Mouse (Mus musculus) liver, embryonic 14.5 days (tissue): ENCODE data around the gene Slc25a43. TPM values are rescaled to one million over a fixed set of nuclear protein-coding genes. Genes with fewer than 3 reads are reported as not detected.

ENCODE experiments used
- ATAC-seq: fragments of 200-750 bp; cut with Nextera tagmentation; 2 replicates; pipeline ENCODE4 v1.8.0; 2017; ENCODE audit warnings: moderate number of reproducible peaks, mild to moderate bottlenecking, moderate library complexity; ENCODE audit not compliant: insufficient read depth
- DNase-seq, 3 experiments: peaks; one replicate each; pipeline ENCODE4 v3.0.0-alpha.2; 2012 to 2013; ENCODE audit warnings: low read depth in 3 of 3, low spot score in 3 of 3
- H3K27ac ChIP-seq: fragments of 300-500 bp; sonication (generic); 2 replicates; pipeline ENCODE4 v1.5.1; 2014; ENCODE audit warnings: moderate library complexity, mild to moderate bottlenecking, control low read depth, inconsistent platforms
- H3K27me3 ChIP-seq: fragments of 300-500 bp; sonication (generic); 2 replicates; pipeline ENCODE4 v1.6.1; 2014; ENCODE audit warnings: mild to moderate bottlenecking, low read length, moderate library complexity; ENCODE audit not compliant: control insufficient read depth, insufficient read depth
- H3K36me3 ChIP-seq: fragments of 300-500 bp; sonication (generic); replicated peaks from 2 replicates; pipeline ENCODE4 v1.6.1; 2014; ENCODE audit warnings: low read depth; ENCODE audit not compliant: control insufficient read depth, insufficient read depth
- H3K4me1 ChIP-seq, 2 experiments: fragments of 200-500 bp in 1 of 2; fragments of 300-500 bp in 1 of 2; sonication (generic) in 1 of 2; replicated peaks; 2 replicates each; pipeline ENCODE4 v1.6.1; 2012 to 2014; ENCODE audit warnings: antibody characterized with exemption in 1 of 2, inconsistent platforms in 1 of 2, low read length in 1 of 2; ENCODE audit not compliant: control insufficient read depth in 2 of 2, insufficient read depth in 2 of 2
- H3K4me2 ChIP-seq: fragments of 300-500 bp; sonication (generic); 2 replicates; pipeline ENCODE4 v1.6.1; 2014; ENCODE audit warnings: low read depth, mild to moderate bottlenecking, control low read depth, moderate library complexity
- H3K4me3 ChIP-seq, 2 experiments: fragments of 200-500 bp in 1 of 2; fragments of 300-500 bp in 1 of 2; sonication (generic) in 1 of 2; 2 replicates each; pipeline ENCODE4 v1.5.1; 2012 to 2014; ENCODE audit warnings: low read depth in 2 of 2, low read length in 2 of 2, mild to moderate bottlenecking in 2 of 2, control low read depth in 1 of 2, inconsistent platforms in 1 of 2, moderate library complexity in 1 of 2; ENCODE audit not compliant: insufficient read depth in 1 of 2
- H3K9ac ChIP-seq: fragments of 300-500 bp; sonication (generic); replicated peaks from 2 replicates; pipeline ENCODE4 v1.6.1; 2014; ENCODE audit warnings: mild to moderate bottlenecking, control low read depth, moderate library complexity
- H3K9me3 ChIP-seq: fragments of 300-500 bp; sonication (generic); 2 replicates; pipeline ENCODE4 v1.6.1; 2016; ENCODE audit warnings: low read length, mixed read lengths; ENCODE audit not compliant: control insufficient read depth
- CTCF ChIP-seq: IDR thresholded peaks from 2 replicates; pipeline ENCODE4 v1.5.1; 2016; ENCODE audit warnings: antibody characterized with exemption, low read depth, control low read depth
- EP300 ChIP-seq: IDR thresholded peaks from 2 replicates; pipeline ENCODE4 v1.6.1; 2016; ENCODE audit warnings: antibody characterized with exemption, low read depth
- WGBS: fragments of 180-500 bp; shearing (Covaris S2); extraction: QIAGEN DNeasy Blood & Tissue Kit; methylation state at CpG from one replicate; pipeline ENCODE4 v1.1.7; 2014; ENCODE audit not compliant: insufficient replicate concordance; 5-methylcytosine and 5-hydroxymethylcytosine counted together
- polyA plus RNA-seq, 2 experiments: library from polyadenylated mRNA; depleted of rRNA in 1 of 2; stranded (reverse) in 1 of 2; unstranded in 1 of 2; fragments of >200 nt; fragmentation: Nextera tagmentation in 1 of 2; extraction: Ambion mirVana in 1 of 2; gene quantifications; 2 replicates each; pipeline versions ENCODE4 v1.2.1 to v1.2.3; 2012 to 2014

Gene Slc25a43
- polyA plus RNA-seq, 2 experiments = 0.49 to 0.81 TPM

- no peak overlapping the region for H3K4me3 ChIP-seq
- DNase-seq (no peak), ATAC-seq (no peak)
- TF ChIP-seq EP300 (no peak), CTCF (no peak)
- H3K36me3 ChIP-seq = no peaks in the 10 kb centered on the region
- peaks cover 0 to 7% of the 10 kb centered on the region in 2 experiments; a peak in 2 of 4 replicates for H3K4me1 ChIP-seq
- H3K27me3 ChIP-seq = no peaks in the 10 kb centered on the region
- WGBS = 33% methylated on average over 4 of the region's 4 CpGs
- no peak overlapping the region for H3K9ac ChIP-seq
- no peak overlapping the region for H3K27ac ChIP-seq
- no peaks in the 10 kb centered on the region for H3K9me3 ChIP-seq
- no peak overlapping the region for H3K4me2 ChIP-seq
Observed at GRCm38 (mm10) chrX:36819575-36819974, 76.1 kb downstream of the Slc25a43 start.

DNA sequence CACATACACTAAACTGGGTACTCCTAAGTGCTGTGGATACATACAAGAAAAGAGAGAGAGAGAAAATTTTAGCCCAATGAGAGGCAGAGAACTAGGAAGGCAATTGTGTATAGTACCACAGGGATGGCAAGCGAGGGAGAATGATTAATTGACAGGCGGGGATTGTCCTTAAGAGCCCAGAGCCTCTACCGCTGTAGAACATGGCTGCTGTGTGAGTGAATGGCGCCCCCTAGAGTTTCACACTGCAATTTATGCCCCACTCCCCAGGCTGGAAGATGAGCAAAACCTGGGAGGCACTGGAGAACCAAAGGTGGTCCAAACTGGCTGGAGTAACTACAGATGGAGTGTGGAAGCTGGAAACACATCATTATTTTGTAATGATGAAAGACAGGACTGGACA lies 76.7 kb downstream of the Slc25a43 start:
- DNase-seq (no peak), ATAC-seq (no peak; the same call in 1 of the 2 replicates)
- 11% methylated on average over 4 of the region's 4 CpGs for WGBS
- Histone ChIP-seq H3K4me1 (peaks cover 0 to 7% of the 10 kb centered on the region in 2 experiments; a peak in 2 of 4 replicates), H3K4me3 (no peak overlapping the region), H3K27me3 (no peaks in the 10 kb centered on the region), H3K9ac (no peak overlapping the region), H3K27ac (no peak overlapping the region), H3K9me3 (no peaks in the 10 kb centered on the region), H3K4me2 (no peak overlapping the region), H3K36me3 (no peaks in the 10 kb centered on the region)
- peak; percentile 87 for TF ChIP-seq CTCF
- no peak for TF ChIP-seq EP300

DNA sequence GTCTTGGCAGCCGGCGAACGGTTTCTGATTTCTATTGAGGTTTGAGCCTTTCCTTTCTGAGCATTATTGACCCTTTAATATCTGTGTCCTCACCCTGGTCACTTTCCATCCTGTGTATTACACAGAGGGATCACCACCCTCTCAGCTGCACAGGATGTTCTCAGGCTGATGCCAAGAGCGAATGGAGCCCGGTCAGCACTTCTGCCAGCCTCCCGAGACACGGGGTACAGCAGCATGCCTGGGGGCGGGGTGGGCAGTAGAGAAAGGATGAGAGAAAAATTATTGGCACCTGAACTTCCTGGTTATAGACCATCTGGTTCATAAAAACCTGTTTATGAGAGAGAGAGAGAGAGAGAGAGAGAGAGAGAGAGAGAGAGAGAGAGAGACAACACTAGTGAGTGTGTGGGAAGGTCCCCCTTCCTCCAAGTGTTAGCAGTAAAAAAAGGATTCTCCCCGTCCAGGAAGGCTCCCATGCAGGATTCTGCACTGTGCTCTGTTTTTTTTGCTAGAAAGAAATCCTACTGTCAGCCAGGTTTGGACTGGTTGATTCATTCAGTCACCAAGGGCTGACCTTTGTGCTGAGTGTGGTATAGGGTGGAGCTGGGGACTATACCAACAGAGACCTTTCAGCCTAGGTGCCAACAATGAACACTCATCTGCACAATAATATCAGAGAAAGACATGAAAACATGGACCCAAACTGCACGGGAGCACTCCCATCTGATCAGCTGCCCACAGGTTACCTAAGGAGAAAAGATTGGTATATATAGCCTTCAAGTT lies 80.7 kb downstream of the Slc25a43 start:
- H3K36me3 ChIP-seq = no peaks in the 10 kb centered on the region
- H3K27ac ChIP-seq = no peak overlapping the region
- TF ChIP-seq CTCF = no peak
- no peak for TF ChIP-seq EP300
- H3K9me3 ChIP-seq = no peaks in the 10 kb centered on the region
- no peak overlapping the region for H3K4me3 ChIP-seq
- no peak overlapping the region for H3K9ac ChIP-seq
- 75% methylated on average over 10 of the region's 10 CpGs for WGBS
- no peaks in the 10 kb centered on the region for H3K27me3 ChIP-seq
- ATAC-seq (no peak), DNase-seq (no peak)
- H3K4me1 ChIP-seq = no peaks in the 10 kb centered on the region; a peak in 1 of 4 replicates
- H3K4me2 ChIP-seq = no peak overlapping the region

GRCm38 (mm10) chrX:36825032-36825431 lies 81.6 kb downstream of the Slc25a43 start:
- H3K4me2 ChIP-seq = no peak overlapping the region
- no peak for DNase-seq
- no peak for ATAC-seq
- WGBS = 36% methylated on average over 2 of the region's 2 CpGs
- no peak overlapping the region for H3K9ac ChIP-seq
- no peaks in the 10 kb centered on the region; a peak in 1 of 4 replicates for H3K4me1 ChIP-seq
- H3K9me3 ChIP-seq = no peaks in the 10 kb centered on the region
- no peaks in the 10 kb centered on the region for H3K27me3 ChIP-seq
- no peak for TF ChIP-seq CTCF
- TF ChIP-seq EP300 = no peak
- H3K27ac ChIP-seq = no peak overlapping the region
- no peaks in the 10 kb centered on the region for H3K36me3 ChIP-seq
- H3K4me3 ChIP-seq = no peak overlapping the region

Other genes with a start within 250 kb of the Slc25a43 start
- 35.5 and 48.6 TPM in 2 replicates for gene Pgrmc1, start 145.5 kb upstream of the Slc25a43 start, polyA plus RNA-seq (2012; rRNA removed)
- gene Pgrmc1, start 145.5 kb upstream of the Slc25a43 start, polyA plus RNA-seq (2014; fragmentation: Nextera tagmentation; extraction: Ambion mirVana) = 102 and 109 TPM in 2 replicates
- 0.37 and 0.54 TPM in 2 replicates for gene Akap17b, start 98.3 kb upstream of the Slc25a43 start, polyA plus RNA-seq (2012; rRNA removed)
- gene Akap17b, start 98.3 kb upstream of the Slc25a43 start, polyA plus RNA-seq (2014; fragmentation: Nextera tagmentation; extraction: Ambion mirVana) = 0.56 and 0.63 TPM in 2 replicates
- gene Slc25a5, start 52.0 kb downstream of the Slc25a43 start, polyA plus RNA-seq (2012; rRNA removed) = 291 and 352 TPM in 2 replicates
- gene Slc25a5, start 52.0 kb downstream of the Slc25a43 start, polyA plus RNA-seq (2014; fragmentation: Nextera tagmentation; extraction: Ambion mirVana) = 514 and 522 TPM in 2 replicates
- 19.4 and 21.4 TPM in 2 replicates for gene Ube2a, start 130.2 kb downstream of the Slc25a43 start, polyA plus RNA-seq (2012; rRNA removed)
- 72.8 and 80.2 TPM in 2 replicates for gene Ube2a, start 130.2 kb downstream of the Slc25a43 start, polyA plus RNA-seq (2014; fragmentation: Nextera tagmentation; extraction: Ambion mirVana)
- 5.2 and 6.2 TPM in 2 replicates for gene C330007P06Rik, start 130.5 kb downstream of the Slc25a43 start, polyA plus RNA-seq (2012; rRNA removed)
- 14.6 and 17.8 TPM in 2 replicates for gene C330007P06Rik, start 130.5 kb downstream of the Slc25a43 start, polyA plus RNA-seq (2014; fragmentation: Nextera tagmentation; extraction: Ambion mirVana)
- 1.3 and 2.7 TPM in 2 replicates for gene Nkrf, start 159.2 kb downstream of the Slc25a43 start, polyA plus RNA-seq (2012; rRNA removed)
- gene Nkrf, start 159.2 kb downstream of the Slc25a43 start, polyA plus RNA-seq (2014; fragmentation: Nextera tagmentation; extraction: Ambion mirVana) = 1.2 and 1.3 TPM in 2 replicates
- 2.1 and 3.0 TPM in 2 replicates for gene Sept6, start 248.1 kb downstream of the Slc25a43 start, polyA plus RNA-seq (2012; rRNA removed)
- 3.0 and 3.1 TPM in 2 replicates for gene Sept6, start 248.1 kb downstream of the Slc25a43 start, polyA plus RNA-seq (2014; fragmentation: Nextera tagmentation; extraction: Ambion mirVana)